Mouse (Mus musculus): Measurements from ENCODE around the gene Irf2bp1.

Irf2bp1 gene

DNA sequence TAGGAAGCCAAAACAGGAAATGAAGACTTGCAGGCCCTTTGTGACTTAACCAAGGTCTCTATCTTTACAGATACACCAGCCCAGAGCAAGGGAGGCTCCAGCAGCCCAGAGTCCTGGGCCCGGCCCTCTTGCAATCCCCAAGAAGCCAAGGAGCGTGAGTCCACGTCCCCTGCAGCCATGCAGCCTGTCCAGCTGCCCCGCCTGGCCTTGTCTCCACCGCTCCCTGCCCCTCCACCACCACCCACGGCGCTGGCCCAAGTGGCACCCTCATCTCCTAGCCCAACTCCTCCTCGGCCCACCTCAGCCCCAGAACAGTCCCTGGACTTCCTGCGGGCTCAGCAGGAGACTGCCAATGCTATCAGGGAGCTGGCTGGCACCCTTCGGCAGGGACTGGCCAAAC, 3.4 kb upstream of the Irf2bp1 start:
- DNase-seq (ENCODE audit: low spot score) = no peak

DNA sequence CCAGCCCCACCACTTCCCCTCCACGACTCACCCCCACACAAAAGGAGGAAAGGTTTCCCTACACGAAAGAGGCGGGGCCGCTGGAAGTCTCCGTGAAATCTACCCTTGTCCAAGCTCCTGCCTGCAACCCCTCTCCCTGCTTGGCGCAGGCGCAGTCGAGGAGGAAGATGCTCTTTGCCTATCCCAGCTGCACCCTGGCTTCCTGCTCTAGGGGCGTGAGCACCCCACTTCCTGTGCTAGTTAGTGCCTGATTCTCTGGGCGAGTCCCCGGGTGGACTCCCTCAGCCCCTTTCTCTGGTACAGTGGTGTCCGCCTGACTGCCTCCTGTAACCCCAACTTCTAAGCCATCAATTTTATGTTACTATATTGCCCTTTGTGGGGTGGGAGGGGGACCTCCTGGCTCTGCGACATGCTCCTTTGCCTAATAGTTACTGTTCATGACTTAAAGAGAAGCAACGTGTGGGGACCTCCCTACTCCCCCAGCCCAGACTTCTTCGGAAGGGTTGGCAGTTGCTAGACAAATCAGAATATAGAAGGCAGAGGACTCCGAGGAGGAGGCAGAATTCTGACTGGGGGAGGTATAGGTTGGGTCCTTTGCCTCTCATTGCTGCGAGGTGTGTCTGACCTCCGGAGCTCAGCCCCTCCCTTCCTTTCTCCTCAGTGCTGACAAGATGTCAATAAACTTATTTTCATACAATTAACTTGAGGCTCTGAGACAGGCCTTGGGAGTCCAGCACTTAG, 2.6 kb upstream of the Irf2bp1 start:
- DNase-seq (ENCODE audit: low spot score) = peak; percentile 76

DNA sequence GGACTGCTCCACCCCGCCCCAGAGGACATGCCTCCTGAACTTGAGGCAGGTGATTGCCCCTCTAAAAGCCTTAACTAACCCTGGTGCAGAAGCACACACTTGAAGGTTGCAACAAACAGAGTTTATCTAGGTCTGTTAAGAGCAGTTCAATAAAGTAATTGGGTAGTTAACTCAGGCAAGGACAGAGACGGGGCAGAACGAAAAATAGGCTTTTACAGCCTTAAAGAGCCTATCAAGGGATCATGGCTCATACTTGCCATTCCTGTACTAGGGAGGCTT, 2.1 kb upstream of the Irf2bp1 start:
- no peak for DNase-seq (ENCODE audit: low spot score)

DNA sequence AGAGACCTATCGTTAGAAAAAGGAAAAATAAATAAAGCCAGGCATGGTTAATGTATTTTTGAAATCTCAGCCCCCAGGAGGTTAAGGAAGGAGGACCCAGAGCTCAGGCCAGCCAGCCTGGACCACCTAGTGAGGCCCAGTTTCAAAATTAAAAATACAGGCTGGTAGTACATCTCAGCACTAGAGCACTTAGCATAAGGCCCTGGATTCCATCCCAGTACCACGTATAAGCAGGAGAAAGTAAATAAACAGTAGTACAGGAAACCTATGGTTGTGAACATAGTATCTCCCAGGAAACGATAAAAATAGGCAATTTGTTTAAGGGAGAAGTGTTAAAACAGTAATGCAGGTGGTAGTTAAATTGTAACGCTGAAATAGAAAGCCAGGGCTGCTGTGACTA, 1.7 kb upstream of the Irf2bp1 start:
- no peak for DNase-seq (ENCODE audit: low spot score)

DNA sequence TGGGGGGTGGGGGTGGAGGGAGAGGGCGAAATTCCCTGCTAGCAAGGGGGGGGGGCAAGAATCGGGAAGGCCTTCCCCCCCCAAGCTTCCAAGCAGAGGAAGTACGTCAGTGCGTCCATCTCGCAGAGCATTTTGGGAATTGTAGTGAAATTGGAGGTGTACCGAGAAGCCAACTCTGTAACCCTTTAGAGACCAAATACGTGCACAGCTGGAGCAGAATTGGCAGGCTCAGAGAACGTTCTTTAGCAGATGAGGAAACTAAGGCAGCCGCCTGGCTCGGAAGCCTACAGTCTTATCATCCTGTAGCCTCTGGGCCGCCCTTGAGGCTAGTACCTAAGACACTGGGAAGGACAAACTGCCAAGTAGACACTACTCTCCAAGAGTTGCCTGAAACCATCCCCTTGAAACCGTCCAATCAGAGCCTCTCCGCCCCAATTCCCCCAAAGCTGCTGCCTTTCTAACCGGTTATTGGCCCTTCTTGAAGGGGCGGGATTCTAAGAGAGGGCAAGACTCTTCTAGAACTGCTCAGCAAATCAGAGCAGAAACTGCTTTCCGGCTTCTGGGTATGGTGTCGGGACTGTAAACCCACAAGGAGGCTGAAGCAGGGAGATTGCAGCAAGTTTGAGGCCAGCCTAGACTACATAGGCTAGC, 871 bp upstream of the Irf2bp1 start:
- peak; percentile 95 for DNase-seq (ENCODE audit: low spot score)

DNA sequence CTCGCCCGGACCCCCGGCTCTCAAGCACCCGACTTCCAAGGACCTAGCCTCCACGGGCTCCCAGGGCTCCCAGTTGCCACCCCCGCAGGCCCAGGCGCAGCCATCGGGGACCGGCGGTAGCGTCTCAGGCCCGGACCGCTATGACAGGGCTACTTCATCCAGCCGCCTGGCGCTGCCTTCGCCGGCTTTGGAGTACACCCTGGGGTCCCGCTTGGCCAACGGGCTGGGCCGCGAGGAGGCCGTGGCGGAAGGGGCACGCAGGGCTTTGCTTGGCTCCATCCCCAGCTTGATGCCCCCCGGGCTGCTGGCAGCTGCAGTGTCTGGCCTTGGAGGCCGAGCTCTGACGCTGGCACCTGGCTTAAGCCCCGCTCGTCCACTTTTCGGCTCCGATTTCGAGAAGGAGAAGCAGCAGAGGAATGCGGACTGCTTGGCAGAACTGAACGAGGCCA, 811 bp downstream of the Irf2bp1 start:
- DNase-seq (ENCODE audit: low spot score) = no peak

DNA sequence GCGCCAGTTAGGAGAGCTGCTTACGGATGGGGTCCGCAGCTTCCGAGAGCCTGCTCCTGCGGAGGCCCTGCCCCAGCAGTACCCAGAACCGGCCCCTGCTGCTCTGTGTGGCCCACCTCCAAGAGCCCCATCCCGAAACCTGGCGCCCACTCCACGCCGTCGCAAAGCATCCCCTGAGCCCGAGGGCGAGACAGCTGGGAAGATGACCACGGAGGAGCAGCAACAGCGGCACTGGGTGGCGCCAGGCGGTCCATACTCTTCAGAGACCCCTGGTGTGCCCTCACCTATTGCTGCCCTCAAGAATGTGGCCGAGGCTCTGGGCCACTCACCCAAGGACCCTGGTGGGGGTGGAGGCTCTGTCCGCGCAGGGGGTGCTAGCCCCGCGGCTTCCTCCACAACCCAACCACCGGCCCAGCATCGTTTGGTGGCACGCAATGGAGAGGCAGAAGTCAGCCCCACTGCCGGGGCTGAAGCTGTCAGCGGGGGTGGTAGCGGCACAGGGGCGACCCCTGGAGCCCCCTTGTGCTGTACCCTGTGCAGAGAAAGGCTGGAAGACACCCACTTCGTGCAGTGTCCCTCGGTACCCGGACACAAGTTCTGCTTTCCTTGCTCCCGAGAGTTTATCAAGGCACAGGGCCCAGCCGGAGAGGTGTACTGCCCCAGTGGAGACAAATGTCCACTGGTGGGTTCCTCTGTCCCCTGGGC, 1.7 kb downstream of the Irf2bp1 start:
- DNase-seq (ENCODE audit: low spot score) = no peak

DNA sequence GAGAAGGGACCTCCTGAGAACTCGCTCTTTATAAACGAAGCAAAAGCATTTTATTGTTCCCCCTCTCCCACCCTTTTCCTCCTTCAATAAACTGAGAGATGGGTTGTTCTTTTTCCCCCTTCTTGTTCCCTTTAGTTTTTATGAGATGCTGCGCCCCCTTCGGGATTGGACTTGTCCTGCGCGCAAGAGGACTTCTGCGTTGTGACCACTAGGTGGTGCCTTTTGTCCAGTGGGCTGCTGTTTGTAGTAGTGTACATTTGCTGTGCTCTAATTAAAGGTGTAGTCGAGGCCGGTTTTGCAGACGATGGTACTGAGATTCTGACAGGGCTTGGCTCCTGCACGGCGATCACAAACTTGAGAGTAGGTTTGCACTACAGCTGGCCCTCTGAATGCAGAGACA, 2.6 kb downstream of the Irf2bp1 start:
- peak; percentile 94 for DNase-seq (ENCODE audit: low spot score)

DNA sequence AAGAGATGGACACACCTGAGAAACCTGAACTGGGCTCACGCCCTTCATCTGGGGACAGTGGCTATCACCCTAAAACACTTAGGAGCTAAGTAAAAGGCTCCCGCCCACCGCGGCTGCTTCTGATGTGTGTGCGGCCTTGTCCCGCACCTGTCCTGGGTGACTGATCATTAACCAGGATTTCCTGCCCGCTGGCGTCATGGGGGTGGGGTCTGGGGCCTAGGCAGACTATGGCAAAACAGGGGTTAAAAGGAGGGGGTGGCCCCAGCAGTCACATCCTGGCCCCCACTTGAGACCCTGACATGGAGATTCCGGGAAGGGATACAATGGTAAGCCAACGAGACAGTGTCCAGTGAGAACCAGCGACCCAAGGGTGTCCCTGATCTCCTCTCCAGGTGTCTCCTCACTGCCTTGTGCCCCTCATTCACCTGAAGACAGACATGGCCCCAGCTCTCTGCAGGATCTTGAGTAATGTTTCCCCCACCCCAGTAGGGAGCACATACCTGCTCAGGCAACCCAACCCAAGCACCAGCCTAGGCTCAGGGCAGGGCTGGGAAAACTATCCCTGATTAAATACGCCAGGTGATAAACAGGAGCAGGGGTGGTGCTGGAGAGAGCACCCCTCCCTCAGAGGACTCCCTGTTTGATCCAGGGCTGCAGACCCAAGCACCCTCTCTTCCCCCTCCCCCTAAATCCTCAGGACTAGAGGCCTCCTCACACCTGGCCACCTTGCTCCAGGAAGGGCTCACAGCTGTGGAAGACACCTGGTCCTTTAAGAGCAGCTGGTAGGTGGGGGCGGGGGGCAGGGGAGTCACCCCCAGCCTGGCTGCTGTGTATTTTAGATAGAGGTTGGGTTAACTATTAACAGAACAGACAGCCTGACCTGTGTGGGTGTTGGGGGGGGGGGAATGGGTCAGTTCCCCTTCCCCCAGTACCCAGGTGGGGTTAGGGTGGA, 3.5 kb downstream of the Irf2bp1 start:
- no peak for DNase-seq (ENCODE audit: low spot score)

DNA sequence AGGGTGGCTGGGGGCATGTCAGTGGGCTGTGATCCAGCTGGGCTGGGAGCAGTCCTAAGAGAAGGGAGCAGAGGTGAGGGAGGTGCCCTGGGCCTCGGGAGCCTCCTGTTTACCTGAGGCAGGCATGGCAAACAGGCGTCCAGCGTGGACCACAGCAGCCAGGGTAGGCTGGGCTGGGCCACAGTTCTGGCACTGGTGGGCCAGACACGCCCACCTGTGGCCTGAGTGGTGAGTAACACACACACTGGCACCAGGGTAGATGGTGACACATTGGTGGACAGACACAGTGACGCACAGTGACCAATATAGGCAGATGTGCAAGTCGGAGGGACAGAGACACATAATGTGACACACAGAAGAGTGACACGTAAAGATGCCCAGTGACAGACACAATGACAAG, 6.7 kb downstream of the Irf2bp1 start:
- no peak for DNase-seq (ENCODE audit: low spot score)

DNA sequence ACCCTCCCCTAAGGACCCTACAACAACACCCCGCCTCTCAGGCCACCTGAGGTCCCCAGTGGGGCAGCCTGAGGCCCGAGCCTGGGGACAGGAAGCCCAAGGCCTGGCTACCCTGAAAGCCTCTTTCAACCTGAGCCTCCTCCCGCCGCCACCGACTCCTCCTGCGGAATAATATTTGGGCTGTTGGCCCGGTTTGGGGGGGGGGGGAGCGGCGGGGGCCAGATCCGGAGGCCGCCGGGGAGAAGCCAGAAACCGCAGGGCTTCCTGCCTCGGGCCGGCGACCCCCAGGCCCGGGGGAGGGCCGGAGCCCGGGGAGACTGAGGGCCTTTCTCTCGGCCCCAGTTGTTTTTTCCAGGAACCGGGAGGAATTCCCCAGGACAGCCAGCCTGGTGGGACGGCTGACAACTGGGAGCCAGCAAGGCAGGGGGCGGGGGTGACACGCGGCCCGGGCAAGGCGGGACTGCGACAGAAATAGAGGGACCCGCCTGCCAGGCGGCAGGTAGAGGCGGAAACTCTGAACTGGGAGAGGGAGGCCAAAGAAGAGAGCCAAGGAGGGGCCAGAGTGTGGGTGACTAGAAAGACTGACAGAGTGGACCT, 8.3 kb downstream of the Irf2bp1 start:
- no peak for DNase-seq (ENCODE audit: low spot score)

DNA sequence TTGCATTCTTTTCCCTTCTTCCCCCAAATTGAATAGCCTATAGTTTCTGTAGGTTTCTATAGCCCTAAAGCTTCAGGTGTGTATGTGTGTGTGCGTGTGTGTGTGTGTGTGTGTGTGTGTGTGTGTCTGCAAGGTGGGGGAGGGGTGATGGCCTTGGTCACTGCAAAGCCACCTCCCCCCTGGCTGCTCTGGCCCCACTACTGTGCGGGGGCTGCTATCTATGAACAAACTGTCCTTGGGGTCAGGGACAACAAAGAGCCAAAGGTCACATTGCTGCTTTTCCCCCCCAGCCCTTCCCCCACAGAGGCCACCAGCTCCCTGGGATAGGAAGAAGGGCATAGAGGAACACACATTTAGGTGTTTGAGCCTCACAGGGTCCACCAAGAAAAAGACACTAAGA, 9.0 kb downstream of the Irf2bp1 start:
- no peak for DNase-seq (ENCODE audit: low spot score)

DNA sequence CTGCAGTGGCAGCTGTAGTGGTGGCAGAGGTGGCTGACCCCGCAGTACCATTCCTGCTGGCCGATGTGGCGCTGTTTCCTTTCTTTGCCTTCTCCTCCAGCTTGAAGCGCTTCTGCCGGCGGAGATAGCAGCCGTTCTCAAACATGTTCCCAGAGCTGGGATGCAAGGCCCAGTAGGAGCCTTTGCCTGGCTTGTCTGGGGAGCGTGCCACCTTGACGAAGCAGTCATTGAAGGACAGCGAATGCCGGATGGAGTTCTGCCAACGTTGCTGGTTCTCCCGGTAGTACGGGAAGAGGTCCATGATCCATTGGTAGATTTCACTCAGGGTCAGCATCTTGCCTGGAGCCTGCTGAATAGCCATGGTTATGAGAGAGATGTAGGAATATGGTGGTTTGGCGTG, 10.6 kb downstream of the Irf2bp1 start:
- DNase-seq (ENCODE audit: low spot score) = peak; percentile 44

DNA sequence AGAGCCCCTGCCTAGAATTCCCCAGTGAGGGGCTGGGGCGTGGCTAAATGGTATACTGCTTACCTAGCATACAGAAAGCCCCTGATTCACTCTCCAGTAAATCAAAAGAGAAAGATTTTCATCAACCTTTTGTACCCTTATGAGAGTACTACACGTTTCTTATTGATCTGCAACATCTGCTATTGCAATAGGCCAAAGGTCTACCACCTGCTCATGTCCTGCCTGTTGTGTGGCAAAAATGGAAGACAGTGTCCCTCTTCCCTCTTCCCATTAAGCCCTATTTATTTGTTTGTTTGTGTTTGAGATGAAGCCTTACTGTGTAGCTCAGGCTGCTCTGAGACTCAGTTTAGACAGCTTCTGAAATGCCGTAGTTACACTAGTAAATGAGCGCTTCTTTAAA, 12.2 kb downstream of the Irf2bp1 start:
- no peak for DNase-seq (ENCODE audit: low spot score)

DNA sequence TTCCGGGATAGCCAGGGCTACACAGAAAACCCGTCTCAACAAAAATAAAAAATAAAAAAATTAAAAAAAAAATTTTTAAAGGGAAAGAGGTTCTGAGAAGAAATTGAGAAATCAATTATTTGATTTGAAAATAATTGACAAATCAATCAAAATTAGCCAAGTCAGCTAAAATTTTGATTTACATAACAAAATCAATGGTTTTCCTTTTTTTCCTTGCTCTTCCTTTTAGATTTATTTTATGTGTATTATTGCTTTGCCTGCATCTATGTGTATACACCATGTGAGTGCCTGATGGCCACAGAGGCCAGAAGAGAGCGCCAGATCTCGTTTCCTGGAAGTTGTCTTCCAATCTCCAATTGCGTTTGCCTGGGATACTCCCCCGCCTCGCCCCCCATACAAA, 14.1 kb downstream of the Irf2bp1 start:
- no peak for DNase-seq (ENCODE audit: low spot score)

DNA sequence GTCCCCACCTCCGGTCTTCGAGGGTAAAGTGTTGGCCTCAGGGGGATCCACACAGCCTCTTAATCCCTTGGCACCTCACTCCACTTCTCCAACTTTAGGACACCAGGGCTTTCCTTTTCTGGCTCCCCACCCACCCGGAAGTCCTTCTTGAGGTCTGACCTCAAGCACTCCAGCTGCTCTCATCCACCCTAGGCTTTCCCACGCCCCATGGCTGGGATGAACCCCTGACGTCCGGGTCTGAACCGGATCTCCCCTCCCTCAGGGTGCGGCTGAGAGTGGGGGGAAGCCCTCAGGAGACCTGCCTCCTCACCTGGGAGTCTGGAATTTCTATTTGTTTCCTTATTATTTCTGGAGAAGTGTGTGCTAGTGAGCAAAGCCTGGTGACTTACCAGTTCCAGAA, 17.2 kb downstream of the Irf2bp1 start:
- no peak for DNase-seq (ENCODE audit: low spot score)

DNA sequence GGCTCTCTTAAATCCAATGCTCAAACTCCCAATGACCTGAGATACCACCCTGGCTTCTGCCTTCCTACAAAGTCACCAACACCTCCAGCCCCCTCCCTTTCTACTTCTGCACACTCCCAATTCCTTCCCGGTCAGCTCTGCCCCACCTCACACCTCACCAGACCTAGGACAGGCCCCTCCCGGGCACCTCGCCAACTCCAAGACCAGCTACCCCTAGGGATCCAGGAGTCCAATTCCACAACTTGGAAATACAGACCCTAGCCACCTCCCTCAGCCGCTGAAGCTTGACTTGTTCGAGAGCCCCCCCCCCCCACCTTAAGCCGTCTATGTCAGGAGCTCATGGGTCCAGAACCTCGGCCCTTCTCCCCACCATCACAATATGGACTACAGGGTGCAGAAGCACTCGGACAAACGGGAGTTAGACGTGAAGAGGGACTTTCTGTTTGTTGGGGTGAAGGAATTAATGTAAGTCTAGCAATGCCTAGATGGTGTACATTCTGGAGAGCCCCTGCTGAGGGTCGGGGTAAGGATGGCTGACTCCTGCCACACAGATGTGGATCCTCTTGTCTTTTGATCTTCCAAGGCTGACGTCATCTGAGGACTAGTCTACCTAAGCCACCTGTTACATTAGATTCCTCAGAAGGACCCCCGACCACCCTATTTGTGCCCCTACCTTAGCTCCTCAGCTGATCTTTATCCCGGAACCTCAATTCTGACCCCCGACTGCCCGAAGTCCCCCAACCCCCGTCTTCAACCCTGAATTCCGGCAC, 18.5 kb downstream of the Irf2bp1 start:
- DNase-seq (ENCODE audit: low spot score) = no peak

DNA sequence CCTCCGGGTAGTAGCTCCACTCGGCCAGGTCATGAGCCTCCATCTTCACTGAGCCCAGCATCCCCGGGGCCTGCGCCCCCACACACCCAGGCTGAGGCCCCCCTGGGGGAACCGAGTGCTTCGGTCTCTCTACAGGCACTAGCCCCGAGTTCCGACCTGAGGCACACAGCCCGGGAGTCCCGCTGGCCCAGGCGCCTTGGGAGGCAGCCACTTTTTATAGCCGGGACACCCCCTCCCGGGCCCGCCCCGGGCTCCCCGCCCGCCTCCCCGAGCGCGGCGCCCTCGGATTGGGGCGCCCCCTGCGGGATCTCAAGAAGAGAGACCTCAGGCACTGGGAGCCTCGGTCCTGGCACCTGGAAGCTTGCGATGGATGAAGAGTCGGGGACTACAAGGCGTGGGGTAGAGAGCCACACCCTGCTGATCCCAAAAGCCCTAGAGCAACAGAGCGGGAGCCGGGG, 19.5 kb downstream of the Irf2bp1 start, which contains the start of gene Foxa3:
Foxa3 (minus strand) TSS at position 182 of the 458 bp plus-strand sequence.
- no peak for DNase-seq (ENCODE audit: low spot score)

DNA sequence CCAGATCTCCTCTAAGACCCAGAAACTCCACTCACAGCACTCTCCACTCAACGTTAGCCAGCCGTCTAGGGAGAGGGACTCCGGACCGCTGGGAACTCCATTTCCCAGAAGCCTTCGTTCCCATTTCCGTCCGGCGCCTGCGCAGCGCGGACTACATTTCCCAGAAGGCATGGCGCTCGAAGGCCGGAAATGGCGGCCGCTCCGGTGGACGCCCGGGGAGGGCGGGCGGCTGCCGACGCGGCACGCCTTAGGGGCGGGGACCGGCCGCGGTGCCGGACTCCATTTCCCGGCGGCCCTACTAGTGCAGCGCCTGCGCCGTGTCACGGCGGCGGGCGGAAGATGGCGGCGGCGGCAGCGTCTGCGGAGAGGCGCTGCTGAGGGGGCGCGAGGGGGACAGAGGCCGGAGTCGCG, 20.3 kb downstream of the Irf2bp1 start, which contains the start of gene Sympk:
Sympk (plus strand) TSS at position 282 of the 411 bp plus-strand sequence.
- peak; percentile 96 for DNase-seq (ENCODE audit: low spot score)

DNA sequence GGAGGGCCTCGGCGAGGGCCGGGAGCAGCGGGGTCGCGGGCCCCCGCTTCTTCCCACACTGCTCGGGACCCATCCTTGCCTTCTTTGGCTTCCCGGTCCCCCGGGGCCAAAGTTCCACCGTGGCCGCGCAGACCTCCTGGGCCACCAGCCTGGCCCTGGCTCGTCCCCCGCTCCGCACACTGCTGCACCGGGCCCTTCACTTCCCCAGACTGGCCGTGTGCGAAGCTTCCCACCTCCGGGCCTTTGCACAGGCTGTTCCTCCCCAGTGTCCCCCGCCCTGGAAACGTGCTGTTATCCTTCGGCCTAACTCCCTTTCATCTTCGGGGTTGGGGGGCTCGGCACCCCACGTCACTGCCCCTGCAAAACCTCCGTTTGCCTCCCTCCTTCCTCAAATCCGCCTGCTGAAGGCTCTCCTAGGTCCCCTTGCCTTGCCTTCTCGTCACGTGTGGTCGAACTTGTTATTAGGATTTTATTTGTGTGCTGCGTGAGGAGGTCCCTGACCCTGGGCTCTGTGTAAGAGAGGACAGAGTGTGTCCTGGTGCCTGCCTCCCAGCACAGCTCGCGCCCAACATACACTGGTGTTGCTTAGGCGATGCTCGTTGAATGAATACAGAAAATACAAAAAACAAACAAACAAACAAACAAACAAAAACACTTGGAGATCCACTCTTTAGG, 20.9 kb downstream of the Irf2bp1 start:
- peak; percentile 64 for DNase-seq (ENCODE audit: low spot score)
